Mouse (Mus musculus) kidney, embryonic 14.5 days (tissue): ENCODE results near the gene Prkch. TPM values are rescaled to one million over a fixed set of nuclear protein-coding genes. Genes with fewer than 3 reads are reported as not detected.

Experiments
- ATAC-seq: fragments of 200-750 bp; cut with Nextera tagmentation; 2 replicates; pipeline ENCODE4 v1.8.0; 2017; ENCODE audit warnings: moderate number of reproducible peaks, mild to moderate bottlenecking, moderate TSS enrichment, moderate library complexity; ENCODE audit not compliant: low FRiP score, low TSS enrichment
- H3K27ac ChIP-seq: fragments of 300-500 bp; sonication (generic); 2 replicates; pipeline ENCODE4 v1.5.1; 2014; ENCODE audit warnings: low read depth, mild to moderate bottlenecking, low read length, moderate library complexity, mixed read lengths
- H3K27me3 ChIP-seq: fragments of 300-500 bp; sonication (generic); 2 replicates; pipeline ENCODE4 v1.6.1; 2014; ENCODE audit warnings: mild to moderate bottlenecking, low read length; ENCODE audit not compliant: control insufficient read depth, insufficient read depth
- H3K36me3 ChIP-seq: fragments of 300-500 bp; sonication (generic); 2 replicates; pipeline ENCODE4 v1.6.1; 2014; ENCODE audit warnings: low read length, mixed read lengths; ENCODE audit not compliant: control insufficient read depth, insufficient read depth
- H3K4me1 ChIP-seq: fragments of 300-500 bp; sonication (generic); 2 replicates; pipeline ENCODE4 v1.6.1; 2014; ENCODE audit warnings: low read length, mixed read lengths; ENCODE audit not compliant: control insufficient read depth, insufficient read depth
- H3K4me2 ChIP-seq: fragments of 300-500 bp; sonication (generic); replicated peaks from 2 replicates; pipeline ENCODE4 v1.6.1; 2014; ENCODE audit warnings: low read depth, mild to moderate bottlenecking, low read length
- H3K4me3 ChIP-seq: fragments of 300-500 bp; sonication (generic); 2 replicates; pipeline ENCODE4 v1.5.1; 2014; ENCODE audit warnings: mild to moderate bottlenecking, low read length
- H3K9ac ChIP-seq: fragments of 300-500 bp; sonication (generic); 2 replicates; pipeline ENCODE4 v1.6.1; 2014; ENCODE audit warnings: low read depth, mild to moderate bottlenecking, low read length, moderate library complexity
- H3K9me3 ChIP-seq: fragments of 300-500 bp; sonication (generic); 2 replicates; pipeline ENCODE4 v1.6.1; 2016; ENCODE audit warnings: low read length; ENCODE audit not compliant: control insufficient read depth
- WGBS: fragments of 180-500 bp; shearing (Covaris S2); extraction: QIAGEN DNeasy Blood & Tissue Kit; methylation state at CpG from one replicate; pipeline ENCODE4 v1.1.7; 2014; 5-methylcytosine and 5-hydroxymethylcytosine counted together
- polyA plus RNA-seq: library from polyadenylated mRNA; unstranded; fragments of >200 nt; fragmentation: Nextera tagmentation; extraction: Ambion mirVana; gene quantifications from 2 replicates; pipeline ENCODE4 v1.2.1, GENCODE M21; 2014

Gene Prkch
- polyA plus RNA-seq, 1 experiment from 2014 or later: 13.2 TPM

DNA sequence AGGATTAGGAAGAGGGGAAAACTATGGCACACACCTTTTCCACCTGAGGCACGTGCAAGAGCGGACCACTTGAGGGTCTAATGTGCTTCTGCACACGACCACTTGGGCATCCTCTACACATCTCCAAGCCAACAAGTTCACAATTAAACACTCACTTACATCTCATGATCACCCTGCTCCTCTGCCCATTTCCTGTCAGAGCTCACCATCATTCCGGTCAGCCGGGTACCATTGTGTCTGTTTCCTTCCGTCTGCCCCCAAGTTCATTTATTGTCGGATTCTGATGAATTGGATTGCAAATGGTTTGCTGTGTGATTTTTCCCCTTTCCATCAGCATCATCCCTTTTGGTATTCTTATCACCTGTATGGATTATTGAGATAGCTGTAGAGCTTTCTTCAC, 18.4 kb downstream of the Prkch start:
- no peak overlapping the region for H3K27ac ChIP-seq
- H3K9me3 ChIP-seq: no peaks in the 10 kb centered on the region
- H3K4me1 ChIP-seq: peaks cover 9% of the 10 kb centered on the region; the same call in 1 of the 2 replicates
- no peak overlapping the region for H3K4me3 ChIP-seq
- ATAC-seq: no peak
- 84% methylated on average over 7 of the region's 7 CpGs for WGBS
- H3K27me3 ChIP-seq: no peaks in the 10 kb centered on the region
- H3K9ac ChIP-seq: no peak overlapping the region
- no peak overlapping the region for H3K4me2 ChIP-seq
- no peaks in the 10 kb centered on the region for H3K36me3 ChIP-seq

DNA sequence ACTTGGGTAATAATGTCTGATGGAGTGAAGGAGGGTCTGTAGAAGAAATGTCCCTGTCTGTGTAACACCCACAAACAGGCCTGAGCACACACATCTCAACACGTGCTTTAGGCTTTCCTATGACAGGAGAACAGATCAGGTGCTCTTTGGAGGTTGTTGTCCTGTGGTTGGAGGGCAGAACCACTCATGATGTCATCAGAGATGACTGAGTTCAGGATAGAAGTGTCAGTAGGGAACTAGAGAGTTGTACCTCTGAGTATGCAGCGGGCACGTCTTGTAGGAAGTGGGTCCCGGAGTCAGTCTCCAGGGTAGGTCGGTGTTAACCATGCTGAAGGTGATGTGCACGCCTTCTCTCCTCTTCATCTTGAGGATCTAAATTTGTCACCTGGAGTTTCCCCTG, 19.1 kb downstream of the Prkch start:
- H3K9me3 ChIP-seq: no peaks in the 10 kb centered on the region
- no peaks in the 10 kb centered on the region for H3K36me3 ChIP-seq
- peaks cover 13% of the 10 kb centered on the region; the same call in 1 of the 2 replicates for H3K4me1 ChIP-seq
- H3K4me3 ChIP-seq: no peak overlapping the region
- H3K4me2 ChIP-seq: no peak overlapping the region
- no peak overlapping the region for H3K27ac ChIP-seq
- no peak for ATAC-seq
- no peaks in the 10 kb centered on the region for H3K27me3 ChIP-seq
- WGBS: 77% methylated on average over 6 of the region's 6 CpGs
- no peak overlapping the region for H3K9ac ChIP-seq

DNA sequence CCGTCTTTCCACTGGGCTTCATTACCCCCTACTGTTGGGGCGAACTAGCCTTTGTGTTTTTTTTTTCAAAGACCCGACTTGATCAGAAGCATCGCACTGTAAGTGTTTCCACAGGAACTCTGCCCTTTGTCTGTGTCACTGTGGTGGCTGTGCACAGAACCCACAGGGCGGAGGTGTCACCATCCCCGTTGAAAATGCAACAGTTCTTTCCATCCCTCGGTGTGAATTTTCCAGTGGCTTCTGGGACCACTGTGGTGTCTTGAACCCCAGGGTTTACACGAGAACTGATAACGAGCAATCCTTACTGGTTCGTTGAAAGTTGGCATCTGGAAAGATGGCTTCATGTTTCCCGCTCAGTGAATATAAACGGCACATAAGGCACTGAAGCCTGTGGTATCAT, 20.2 kb downstream of the Prkch start:
- Histone ChIP-seq H3K4me3 (no peak overlapping the region), H3K27me3 (no peaks in the 10 kb centered on the region), H3K9ac (no peak overlapping the region), H3K9me3 (no peaks in the 10 kb centered on the region), H3K27ac (no peak overlapping the region), H3K4me1 (peaks cover 13% of the 10 kb centered on the region; the same call in 1 of the 2 replicates), H3K36me3 (no peaks in the 10 kb centered on the region), H3K4me2 (no peak overlapping the region)
- 81% methylated on average over 12 of the region's 12 CpGs for WGBS
- ATAC-seq: no peak

DNA sequence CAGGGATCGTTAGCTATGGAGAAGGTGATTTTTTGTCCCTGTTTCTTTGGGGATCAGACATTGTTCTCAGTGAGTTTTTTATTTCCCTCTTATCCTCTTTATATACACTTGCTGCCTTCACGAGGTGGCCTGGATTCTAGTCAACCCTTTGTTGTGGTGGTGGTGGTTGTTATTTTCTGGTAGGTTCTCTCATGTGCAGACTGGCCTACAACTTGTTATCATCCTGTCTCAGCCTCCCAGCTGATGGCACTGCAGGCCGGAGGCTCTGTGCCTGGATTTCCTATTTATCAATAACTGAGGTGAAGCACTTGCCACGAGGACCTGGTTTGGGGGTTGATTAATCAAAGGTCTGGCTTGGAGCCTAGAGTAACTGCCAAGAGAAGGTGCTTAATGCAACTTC, 20.6 kb downstream of the Prkch start:
- Histone ChIP-seq H3K4me1 (peaks cover 13% of the 10 kb centered on the region; the same call in 1 of the 2 replicates), H3K9me3 (no peaks in the 10 kb centered on the region), H3K4me2 (no peak overlapping the region), H3K27me3 (no peaks in the 10 kb centered on the region), H3K27ac (no peak overlapping the region), H3K9ac (no peak overlapping the region), H3K36me3 (no peaks in the 10 kb centered on the region), H3K4me3 (no peak overlapping the region)
- no peak for ATAC-seq
- 80% methylated on average over 4 of the region's 4 CpGs for WGBS

DNA sequence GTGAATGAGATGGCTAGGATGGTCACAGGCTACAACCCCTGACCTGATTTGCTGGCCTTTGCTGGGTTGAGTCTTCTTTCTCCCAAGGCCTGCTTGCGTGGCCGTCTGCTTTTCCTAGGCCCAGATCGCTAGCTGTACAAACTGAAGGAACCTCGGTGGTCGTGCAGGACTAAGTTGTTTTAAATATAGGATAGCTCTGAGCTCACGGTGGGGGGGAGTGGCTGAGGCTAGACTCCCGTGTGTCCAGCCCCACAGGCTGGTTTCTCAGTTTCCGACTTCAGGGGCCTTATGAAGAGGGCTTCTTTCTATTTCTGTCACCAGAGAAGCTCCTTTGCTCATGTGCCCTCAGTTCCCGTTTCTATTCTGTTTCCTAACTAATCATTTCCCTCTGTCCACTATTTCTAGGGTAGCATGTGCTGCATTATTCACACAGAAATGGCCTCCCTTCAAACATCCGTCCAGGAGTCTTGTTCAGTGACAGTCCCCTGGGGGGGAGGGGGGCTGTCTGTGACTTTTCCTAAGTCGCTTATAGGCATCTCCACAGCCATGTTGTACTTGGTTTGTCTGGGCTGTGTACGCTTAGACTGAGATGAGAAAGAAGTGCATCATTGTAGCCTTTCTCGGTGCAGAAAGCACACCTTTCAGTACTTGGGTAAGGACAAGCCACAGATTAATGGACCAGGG, 22.9 kb downstream of the Prkch start:
- Histone ChIP-seq H3K4me2 (no peak overlapping the region), H3K9ac (no peak overlapping the region), H3K27me3 (no peaks in the 10 kb centered on the region), H3K4me3 (no peak overlapping the region), H3K36me3 (no peaks in the 10 kb centered on the region), H3K4me1 (peaks cover 15% of the 10 kb centered on the region; the same call in 1 of the 2 replicates), H3K9me3 (no peaks in the 10 kb centered on the region), H3K27ac (no peak overlapping the region)
- no peak for ATAC-seq
- 46% methylated on average over 13 of the region's 13 CpGs for WGBS

DNA sequence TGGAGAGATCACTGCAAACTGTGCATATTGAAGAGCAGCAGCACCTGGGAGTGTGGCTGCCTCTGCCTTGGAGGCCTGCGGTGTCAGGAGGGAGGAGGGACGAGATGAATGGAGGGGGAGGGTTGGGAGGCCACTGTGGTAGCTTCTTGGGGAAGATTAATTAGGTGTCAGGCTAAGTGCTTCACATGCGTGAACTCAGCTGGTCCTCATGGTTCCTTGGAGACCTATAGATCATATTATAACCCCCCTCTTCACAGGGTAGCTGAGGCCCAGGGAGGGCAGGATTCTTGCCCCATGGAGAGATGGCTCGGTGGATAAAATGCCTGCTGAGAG, 23.4 kb downstream of the Prkch start:
- 5% methylated on average over 4 of the region's 4 CpGs for WGBS
- Histone ChIP-seq H3K4me2 (no peak overlapping the region), H3K27me3 (no peaks in the 10 kb centered on the region), H3K27ac (no peak overlapping the region), H3K4me1 (peaks cover 15% of the 10 kb centered on the region; the same call in 1 of the 2 replicates), H3K9ac (no peak overlapping the region), H3K36me3 (no peaks in the 10 kb centered on the region), H3K9me3 (no peaks in the 10 kb centered on the region), H3K4me3 (no peak overlapping the region)
- ATAC-seq: peak; percentile 57

DNA sequence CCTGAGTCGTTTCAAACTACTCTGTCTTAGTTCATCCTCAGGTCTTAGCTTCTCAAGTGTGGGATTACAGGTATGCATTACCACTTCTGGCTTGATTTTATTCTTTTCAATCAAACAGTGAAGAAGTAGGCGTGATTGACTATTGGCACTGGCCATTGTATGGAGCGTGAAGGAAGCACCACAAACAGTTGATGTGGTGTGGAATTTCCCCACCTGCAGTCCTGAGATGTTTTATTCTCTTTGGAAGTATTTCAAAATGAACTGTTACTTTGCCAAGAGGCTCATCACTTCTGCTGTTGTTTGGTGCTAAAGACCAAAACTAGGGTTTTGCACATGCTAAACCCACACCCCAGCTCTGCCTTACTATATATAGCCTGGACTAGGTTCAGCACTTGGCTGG, 24.7 kb downstream of the Prkch start:
- peaks cover 15% of the 10 kb centered on the region; the same call in 1 of the 2 replicates for H3K4me1 ChIP-seq
- 82% methylated on average over 3 of the region's 3 CpGs for WGBS
- no peak overlapping the region for H3K4me3 ChIP-seq

DNA sequence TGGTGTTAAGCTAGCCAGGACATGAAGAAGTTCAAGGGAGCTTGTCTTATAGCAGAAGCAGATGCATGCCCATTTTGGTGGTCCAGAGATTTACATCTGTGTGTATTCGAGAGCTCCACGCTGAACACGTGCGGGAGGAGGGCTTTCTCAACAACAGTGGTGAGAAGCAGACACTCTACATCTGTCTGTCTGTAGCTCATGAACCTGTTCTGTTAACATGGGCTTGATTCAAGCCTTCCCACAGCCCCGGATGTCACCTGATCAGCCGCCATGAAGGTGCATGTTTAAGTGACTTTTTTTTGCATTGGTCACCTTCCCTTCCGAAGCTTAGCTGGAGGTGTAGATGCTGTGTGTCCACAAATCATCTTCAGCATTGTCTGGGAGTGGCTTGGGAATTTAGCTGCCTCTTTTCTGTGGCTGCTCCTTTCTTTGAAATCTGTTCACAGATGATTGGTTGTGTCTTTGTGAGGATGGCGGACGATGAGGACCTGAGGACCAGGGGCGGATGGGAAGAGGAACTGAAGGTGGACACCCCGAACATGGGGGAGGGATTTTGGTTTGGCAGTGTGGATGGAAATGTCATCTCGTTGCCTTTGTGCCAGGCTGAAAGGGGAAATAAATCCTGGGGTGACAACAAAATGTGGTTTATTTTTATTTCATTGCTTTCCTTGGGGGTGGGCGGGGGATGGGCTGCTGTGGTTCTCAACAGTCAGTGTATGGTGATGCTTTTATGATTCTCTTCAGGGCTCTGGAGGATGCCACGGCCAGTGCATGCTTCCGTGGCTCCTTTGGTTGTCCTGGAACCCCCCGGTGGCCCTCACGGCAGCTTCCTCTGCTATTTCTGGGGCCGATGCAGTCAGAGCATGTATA, 25.3 kb downstream of the Prkch start:
- WGBS: 70% methylated on average over 18 of the region's 18 CpGs
- H3K27me3 ChIP-seq: no peaks in the 10 kb centered on the region
- peaks cover 15% of the 10 kb centered on the region; the same call in 1 of the 2 replicates for H3K4me1 ChIP-seq
- no peaks in the 10 kb centered on the region for H3K9me3 ChIP-seq
- no peak overlapping the region for H3K9ac ChIP-seq
- H3K4me3 ChIP-seq: no peak overlapping the region
- no peaks in the 10 kb centered on the region for H3K36me3 ChIP-seq
- no peak overlapping the region for H3K4me2 ChIP-seq
- no peak for ATAC-seq
- no peak overlapping the region for H3K27ac ChIP-seq

More for the DNA sequence above, 24.7 kb downstream of the Prkch start:
- no peak overlapping the region for H3K9ac ChIP-seq
- no peaks in the 10 kb centered on the region for H3K9me3 ChIP-seq
- no peak for ATAC-seq
- H3K27ac ChIP-seq: no peak overlapping the region
- no peaks in the 10 kb centered on the region for H3K36me3 ChIP-seq
- no peak overlapping the region for H3K4me2 ChIP-seq
- no peaks in the 10 kb centered on the region for H3K27me3 ChIP-seq

DNA sequence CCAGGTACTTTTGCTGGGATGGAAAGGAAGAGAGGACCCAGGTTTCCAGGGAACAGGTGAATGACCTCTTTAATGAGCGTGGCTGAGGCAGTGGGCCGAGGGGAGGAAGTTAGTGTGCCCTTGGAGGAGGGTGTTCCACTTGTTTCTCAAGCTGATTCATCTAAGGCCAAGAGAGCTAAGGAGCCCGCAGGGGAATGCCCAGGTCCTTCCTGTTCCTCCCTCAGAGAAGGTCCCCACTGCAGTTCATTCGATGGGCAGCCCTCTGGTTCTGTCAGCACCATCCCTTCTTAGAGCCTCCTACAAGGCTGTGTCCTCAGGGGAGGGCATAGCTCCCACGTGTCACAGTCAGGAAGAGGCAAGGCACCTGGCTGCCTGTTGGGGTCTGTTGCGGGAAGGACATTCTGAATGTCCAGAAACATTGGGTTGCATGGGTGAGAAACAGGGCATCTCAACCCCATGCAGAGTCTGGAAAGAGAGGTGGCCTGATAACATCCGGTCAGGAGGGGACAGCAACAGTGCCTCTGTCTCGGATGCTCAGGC, 26.3 kb downstream of the Prkch start:
- H3K27ac ChIP-seq: no peak overlapping the region
- H3K9ac ChIP-seq: no peak overlapping the region
- H3K27me3 ChIP-seq: no peaks in the 10 kb centered on the region
- WGBS: 58% methylated on average over 8 of the region's 8 CpGs
- no peak overlapping the region for H3K4me3 ChIP-seq
- no peaks in the 10 kb centered on the region for H3K9me3 ChIP-seq
- no peaks in the 10 kb centered on the region for H3K36me3 ChIP-seq
- H3K4me1 ChIP-seq: peaks cover 15% of the 10 kb centered on the region; the same call in 1 of the 2 replicates
- H3K4me2 ChIP-seq: no peak overlapping the region
- no peak for ATAC-seq
